Mouse (Mus musculus) forebrain, embryonic 14.5 days (tissue): ENCODE measurements at regions not wholly inside any gene's neighbourhood (a gene's known extent, or its start where the extent isn't known, plus 50 kb on each side); places are given as distances from the start of the nearest gene placed in this dataset.

Source experiments
- ATAC-seq: fragments of 200-750 bp; cut with Nextera tagmentation; 2 replicates; pipeline ENCODE4 v1.8.0; 2017; ENCODE audit warnings: mild to moderate bottlenecking, moderate library complexity
- DNase-seq: peaks from one replicate; pipeline ENCODE4 v3.0.0-alpha.2; 2015; ENCODE audit warnings: low spot score
- H3K27ac ChIP-seq: fragments of 300-500 bp; sonication (generic); 2 replicates; pipeline ENCODE4 v1.5.1; 2014; ENCODE audit warnings: low read depth, mild to moderate bottlenecking, control low read depth, low read length, moderate library complexity
- H3K27me3 ChIP-seq: fragments of 300-500 bp; sonication (generic); replicated peaks from 2 replicates; pipeline ENCODE4 v1.6.1; 2014; ENCODE audit warnings: low read length, control low read depth, mixed read lengths; ENCODE audit not compliant: control insufficient read depth, insufficient read depth
- H3K36me3 ChIP-seq: fragments of 300-500 bp; sonication (generic); 2 replicates; pipeline ENCODE4 v1.6.1; 2014; ENCODE audit warnings: low read length, control low read depth; ENCODE audit not compliant: control insufficient read depth, insufficient read depth
- H3K4me1 ChIP-seq: fragments of 300-500 bp; sonication (generic); 2 replicates; pipeline ENCODE4 v1.6.1; 2014; ENCODE audit warnings: antibody characterized with exemption, low read length, control low read depth; ENCODE audit not compliant: control insufficient read depth, insufficient read depth
- H3K4me2 ChIP-seq: fragments of 300-500 bp; sonication (generic); 2 replicates; pipeline ENCODE4 v1.6.1; 2014; ENCODE audit warnings: mild to moderate bottlenecking, control low read depth, low read length
- H3K4me3 ChIP-seq: fragments of 300-500 bp; sonication (generic); 2 replicates; pipeline ENCODE4 v1.5.1; 2014; ENCODE audit warnings: low read depth, low read length, control low read depth
- H3K9ac ChIP-seq: fragments of 300-500 bp; sonication (generic); 2 replicates; pipeline ENCODE4 v1.6.1; 2014; ENCODE audit warnings: mild to moderate bottlenecking, low read length, control low read depth, moderate library complexity
- H3K9me3 ChIP-seq: fragments of 300-500 bp; sonication (generic); replicated peaks from 2 replicates; pipeline ENCODE4 v1.6.1; 2016; ENCODE audit warnings: low read length, control low read depth, mixed read lengths; ENCODE audit not compliant: control insufficient read depth
- WGBS: fragments of 180-500 bp; shearing (Covaris S2); extraction: QIAGEN DNeasy Blood & Tissue Kit; methylation state at CpG from one replicate; pipeline ENCODE4 v1.1.7; 2014; 5-methylcytosine and 5-hydroxymethylcytosine counted together

GRCm38 (mm10) chr4:3049972-3050846 lies 116.9 kb upstream of the Vmn1r2 start:
- no peak for DNase-seq

GRCm38 (mm10) chr4:3050847-3051135 lies 116.3 kb upstream of the Vmn1r2 start:
- Histone ChIP-seq H3K9me3 (peaks cover 58% of the 10 kb centered on the region), H3K27me3 (no peaks in the 10 kb centered on the region), H3K27ac (no peak overlapping the region), H3K4me1 (no peaks in the 10 kb centered on the region), H3K36me3 (no peaks in the 10 kb centered on the region), H3K4me3 (no peak overlapping the region), H3K4me2 (no peak overlapping the region), H3K9ac (no peak overlapping the region)
- no peak for DNase-seq
- WGBS: 79% methylated on average over 3 of the region's 3 CpGs
- ATAC-seq: no peak

More at GRCm38 (mm10) chr4:3049972-3050846, 116.9 kb upstream of the Vmn1r2 start:
- ATAC-seq: 0 out of 2 replicates have a peak, but pooled peaks have one; percentile 29
- Histone ChIP-seq H3K4me2 (no peak overlapping the region), H3K9me3 (peaks cover 53% of the 10 kb centered on the region), H3K9ac (no peak overlapping the region), H3K4me1 (no peaks in the 10 kb centered on the region), H3K4me3 (no peak overlapping the region), H3K36me3 (no peaks in the 10 kb centered on the region), H3K27ac (no peak overlapping the region), H3K27me3 (no peaks in the 10 kb centered on the region)
- WGBS: 45% methylated on average over 2 of the region's 2 CpGs

- H3K9ac ChIP-seq: no peak overlapping the region
- H3K4me3 ChIP-seq: no peak overlapping the region
- WGBS: 73% methylated on average over 5 of the region's 5 CpGs
- H3K36me3 ChIP-seq: no peaks in the 10 kb centered on the region
- DNase-seq (no peak), ATAC-seq (no peak)
- H3K4me2 ChIP-seq: no peak overlapping the region
- no peaks in the 10 kb centered on the region for H3K27me3 ChIP-seq
- no peak overlapping the region for H3K27ac ChIP-seq
- peaks cover 63% of the 10 kb centered on the region for H3K9me3 ChIP-seq
- no peaks in the 10 kb centered on the region for H3K4me1 ChIP-seq
These were observed 115.9 kb upstream of the Vmn1r2 start for GRCm38 (mm10) chr4:3051212-3051611.

GRCm38 (mm10) chr4:3052314-3053059 lies 114.6 kb upstream of the Vmn1r2 start:
- Histone ChIP-seq H3K4me3 (no peak overlapping the region), H3K9ac (no peak overlapping the region), H3K4me1 (no peaks in the 10 kb centered on the region), H3K4me2 (no peak overlapping the region), H3K9me3 (peaks cover 65% of the 10 kb centered on the region), H3K27me3 (no peaks in the 10 kb centered on the region), H3K27ac (no peak overlapping the region), H3K36me3 (no peaks in the 10 kb centered on the region)
- no peak for DNase-seq
- 0 out of 2 replicates have a peak, but pooled peaks have one; percentile 8 for ATAC-seq
- WGBS: 80% methylated on average over 4 of the region's 4 CpGs

- Histone ChIP-seq H3K9ac (no peak overlapping the region), H3K27me3 (no peaks in the 10 kb centered on the region), H3K9me3 (peaks cover 65% of the 10 kb centered on the region), H3K36me3 (no peaks in the 10 kb centered on the region), H3K4me3 (no peak overlapping the region), H3K4me2 (no peak overlapping the region), H3K4me1 (no peaks in the 10 kb centered on the region), H3K27ac (no peak overlapping the region)
- peak; percentile 35; the same call in 1 of the 2 replicates for ATAC-seq
- no peak for DNase-seq
- 62% methylated on average over 4 of the region's 4 CpGs for WGBS
These were observed 114.1 kb upstream of the Vmn1r2 start for GRCm38 (mm10) chr4:3053060-3053406.

GRCm38 (mm10) chr4:3053496-3054216 lies 113.5 kb upstream of the Vmn1r2 start:
- no peak for DNase-seq
- 88% methylated on average over 2 of the region's 2 CpGs for WGBS

GRCm38 (mm10) chr4:3054886-3055285 lies 112.2 kb upstream of the Vmn1r2 start:
- no peak for DNase-seq
- no peaks in the 10 kb centered on the region for H3K36me3 ChIP-seq
- H3K27me3 ChIP-seq: no peaks in the 10 kb centered on the region
- H3K9ac ChIP-seq: no peak overlapping the region
- H3K4me1 ChIP-seq: no peaks in the 10 kb centered on the region
- H3K4me3 ChIP-seq: no peak overlapping the region
- H3K9me3 ChIP-seq: peaks cover 81% of the 10 kb centered on the region
- no peak for ATAC-seq
- no peak overlapping the region for H3K4me2 ChIP-seq
- no peak overlapping the region for H3K27ac ChIP-seq

More at GRCm38 (mm10) chr4:3053496-3054216, 113.5 kb upstream of the Vmn1r2 start:
- Histone ChIP-seq H3K9ac (no peak overlapping the region), H3K9me3 (peaks cover 69% of the 10 kb centered on the region), H3K4me1 (no peaks in the 10 kb centered on the region), H3K27me3 (no peaks in the 10 kb centered on the region), H3K27ac (no peak overlapping the region), H3K36me3 (no peaks in the 10 kb centered on the region), H3K4me3 (no peak overlapping the region), H3K4me2 (no peak overlapping the region)
- ATAC-seq: no peak

GRCm38 (mm10) chr4:3055396-3055795 lies 111.7 kb upstream of the Vmn1r2 start:
- Histone ChIP-seq H3K27ac (no peak overlapping the region), H3K9ac (no peak overlapping the region), H3K27me3 (no peaks in the 10 kb centered on the region), H3K4me3 (no peak overlapping the region), H3K9me3 (peaks cover 77% of the 10 kb centered on the region), H3K4me2 (no peak overlapping the region), H3K36me3 (no peaks in the 10 kb centered on the region), H3K4me1 (no peaks in the 10 kb centered on the region)
- ATAC-seq: no peak
- 91% methylated on average over 1 of the region's 1 CpGs for WGBS
- no peak for DNase-seq
